Mouse (Mus musculus): ENCODE data around the gene Unc93b1. TPM values are rescaled to one million over a fixed set of nuclear protein-coding genes. Genes with fewer than 3 reads are reported as not detected.

Gene Unc93b1
- 0.32 TPM for polyA plus RNA-seq (2014; fragmentation: Illumina TruSeq; extraction: RNeasy Lipid Tissue Mini Kit (QIAGEN cat#74804); ENCODE audit: low read depth, low replicate concordance)

DNA sequence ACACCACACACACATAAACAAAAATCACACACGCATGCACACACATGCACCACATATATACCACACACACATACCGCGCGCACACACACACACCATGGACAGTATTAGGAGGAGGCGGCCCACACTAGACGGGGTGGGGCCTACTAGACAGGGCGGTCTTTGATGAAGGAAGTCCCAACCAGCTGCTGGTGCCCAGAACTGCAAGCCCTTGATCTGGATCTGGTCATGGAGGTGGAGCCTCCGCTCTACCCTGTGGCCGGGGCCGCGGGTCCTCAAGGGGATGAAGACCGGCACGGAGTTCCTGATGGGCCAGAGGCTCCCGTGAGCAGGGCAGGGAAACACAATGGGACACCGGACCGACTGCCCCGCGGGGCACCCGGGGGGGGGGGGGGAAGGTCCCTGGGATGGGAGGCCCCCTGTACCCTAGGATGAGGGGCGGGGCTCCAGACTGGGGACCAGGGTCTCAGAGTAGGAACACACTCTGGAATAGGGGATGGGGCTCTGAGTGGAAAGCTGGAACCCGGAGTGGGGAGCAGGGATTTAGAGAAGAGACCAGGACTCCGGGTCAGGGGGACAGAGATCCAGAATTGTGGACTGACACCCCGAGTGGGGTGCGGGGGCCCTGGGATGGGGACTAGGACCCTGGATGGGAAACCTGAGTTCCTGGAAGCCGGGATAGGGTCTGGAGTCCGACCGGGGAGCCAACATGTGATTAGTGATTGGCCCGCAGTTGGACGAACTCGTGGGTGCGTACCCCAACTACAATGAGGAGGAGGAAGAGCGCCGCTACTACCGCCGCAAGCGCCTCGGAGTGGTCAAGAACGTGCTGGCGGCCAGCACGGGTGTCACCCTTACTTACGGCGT lies at the start of gene Unc93b1:
Unc93b1 (plus strand) TSS at position 155 of the 864 bp plus-strand sequence.

DNA sequence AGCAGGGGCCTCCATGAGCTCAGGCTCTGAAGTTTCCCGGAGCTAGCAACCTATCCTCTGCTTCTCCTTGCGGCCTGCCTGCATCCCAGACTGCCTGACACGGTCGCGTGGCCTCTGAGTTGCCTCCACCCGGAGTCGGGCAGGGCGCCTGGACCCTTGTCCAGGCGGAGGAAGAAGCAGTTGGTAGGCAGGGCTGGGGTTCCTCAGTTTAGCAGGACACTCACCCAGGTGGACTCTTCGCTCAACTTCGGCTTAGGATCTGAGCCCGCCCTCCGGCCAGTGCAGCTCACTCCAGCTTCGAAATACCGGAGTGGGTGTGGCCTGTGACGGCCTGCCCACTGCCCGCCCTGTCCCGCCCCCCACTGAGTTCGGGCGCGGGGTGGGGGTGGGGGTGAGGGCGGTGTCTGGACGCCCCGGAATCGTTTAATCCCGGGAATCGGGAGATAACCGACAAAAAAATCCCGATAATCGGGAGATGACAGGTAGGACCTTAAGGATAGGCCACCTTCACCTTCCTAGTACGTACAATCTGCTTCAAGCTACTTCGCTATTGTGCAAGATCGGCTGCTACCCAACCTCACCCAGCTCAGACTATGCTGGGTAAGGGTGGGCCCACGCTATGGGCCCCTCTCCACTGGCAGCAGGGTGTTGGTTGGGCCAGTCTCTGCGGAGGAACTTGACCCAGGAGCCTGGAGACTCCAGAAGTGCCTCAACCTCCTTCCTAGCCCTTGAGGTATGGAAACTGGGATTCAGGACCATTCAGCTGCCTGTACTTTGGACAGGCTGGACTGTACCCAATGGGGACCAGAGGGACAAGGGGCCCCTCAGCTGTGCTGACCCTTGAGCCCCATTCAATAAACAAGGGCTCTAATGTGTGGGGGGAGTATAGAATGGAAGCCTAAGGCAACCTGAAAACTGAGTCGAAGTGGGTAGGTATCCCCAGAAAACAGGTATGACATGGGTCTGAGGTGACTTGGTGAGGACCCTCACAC lies 27.9 kb upstream of the Unc93b1 start, which contains the start of gene Tcirg1:
Tcirg1 (minus strand) TSS at position 339 of the 992 bp plus-strand sequence.

DNA sequence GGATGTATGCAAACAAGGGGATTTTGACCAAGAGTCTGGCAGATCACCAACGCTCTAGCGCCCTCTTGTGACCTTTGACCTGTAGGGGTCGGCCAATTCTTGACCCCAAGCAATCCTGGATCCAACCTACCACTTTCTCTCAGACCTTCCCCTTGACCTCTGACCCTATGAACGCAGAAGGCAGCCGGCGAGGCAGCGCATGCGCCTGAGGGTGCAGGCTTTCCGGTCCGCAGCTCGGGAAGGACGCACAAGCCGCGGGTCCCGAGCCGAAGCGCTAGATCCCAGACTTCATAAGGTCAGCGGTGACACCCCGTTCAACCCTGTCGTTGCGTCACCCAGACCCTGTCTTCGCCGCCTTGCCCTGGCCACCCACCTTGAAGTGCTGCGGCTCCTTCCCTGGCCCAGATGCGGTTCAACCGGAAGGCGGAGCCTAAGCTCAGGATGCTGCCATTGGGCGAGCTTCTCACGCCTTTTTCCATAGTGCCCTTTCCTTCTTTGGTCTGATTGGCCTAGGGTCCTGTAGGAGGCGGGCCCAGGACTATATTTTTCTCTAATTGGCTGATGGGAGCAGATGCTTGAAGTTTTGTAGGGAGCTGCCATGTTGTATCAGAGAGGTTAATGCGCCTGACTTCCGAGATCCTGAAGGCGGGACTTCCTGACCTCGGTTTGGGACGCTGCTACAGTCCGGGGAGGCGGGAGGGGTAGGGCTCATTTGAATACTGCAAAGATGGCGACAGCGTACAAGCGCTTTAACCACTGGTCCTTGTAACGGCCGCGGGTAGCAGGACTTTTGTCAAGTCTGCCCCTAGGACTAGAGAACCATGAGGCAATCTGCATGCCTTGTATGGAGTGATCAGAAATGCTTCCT lies 22.4 kb upstream of the Unc93b1 start, which contains the start of gene Ndufs8:
Ndufs8 (minus strand) TSS at position 438 of the 868 bp plus-strand sequence.

DNA sequence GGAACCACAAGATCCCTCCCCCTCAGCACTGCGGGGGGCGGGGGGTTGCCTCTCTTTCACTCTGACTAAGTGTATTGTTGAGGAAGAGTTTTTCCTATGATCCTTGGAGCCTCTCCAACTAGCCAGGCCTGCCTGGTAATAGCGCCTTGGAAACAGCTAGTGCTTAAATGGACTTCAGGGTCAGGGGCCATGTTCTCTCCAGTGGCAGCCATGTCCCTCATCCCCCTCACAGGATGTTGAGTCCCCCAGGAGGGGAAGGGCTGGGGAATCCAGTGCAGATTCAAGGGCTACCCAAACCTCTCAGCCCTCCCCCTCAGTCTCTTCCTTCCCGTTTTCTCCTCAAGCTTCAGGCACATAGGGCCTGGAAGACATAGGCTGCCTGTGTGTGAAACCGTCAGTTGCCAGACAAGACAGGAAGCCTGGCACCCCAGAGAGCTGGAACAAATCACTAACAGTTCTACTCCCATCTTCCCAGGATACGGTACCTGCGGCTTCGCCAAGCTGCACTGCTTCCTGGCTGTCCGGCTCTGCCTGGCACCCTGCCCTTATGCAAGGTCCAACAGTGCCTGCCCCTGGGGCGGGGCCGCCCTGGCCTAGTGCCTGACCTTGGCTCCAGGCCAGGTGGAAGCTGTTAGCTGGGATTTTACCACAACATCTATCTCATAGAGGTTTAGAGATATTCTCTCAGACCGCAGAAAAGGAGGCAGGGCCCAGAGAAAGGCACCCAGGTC lies 5.6 kb upstream of the Unc93b1 start, which contains the start of gene Aldh3b1:
Aldh3b1 (minus strand) TSS at position 598 of the 731 bp plus-strand sequence.

DNA sequence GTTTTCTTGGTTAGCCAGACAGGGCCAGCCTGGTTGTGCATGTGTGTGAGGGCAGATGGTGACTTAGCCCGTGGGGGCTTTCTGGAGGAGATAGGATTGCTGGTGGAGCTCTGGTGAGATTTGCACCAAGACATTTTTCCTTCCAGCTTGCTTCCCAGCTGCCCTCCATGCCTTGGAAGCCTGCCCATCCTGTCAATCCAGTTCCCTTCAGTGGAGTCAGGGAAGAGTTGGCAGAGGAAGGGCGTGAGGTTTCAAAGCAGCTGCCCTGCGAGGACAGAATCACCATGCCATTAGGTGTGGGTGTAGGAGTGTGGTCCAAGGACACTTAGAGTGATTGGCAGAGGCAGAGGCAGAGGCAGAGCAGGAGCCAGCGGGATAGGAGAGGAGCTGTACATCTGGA lies 23.5 kb downstream of the Unc93b1 start, which contains the start of gene Aldh3b3:
Aldh3b3 (plus strand) TSS at position 176 of the 400 bp plus-strand sequence.

DNA sequence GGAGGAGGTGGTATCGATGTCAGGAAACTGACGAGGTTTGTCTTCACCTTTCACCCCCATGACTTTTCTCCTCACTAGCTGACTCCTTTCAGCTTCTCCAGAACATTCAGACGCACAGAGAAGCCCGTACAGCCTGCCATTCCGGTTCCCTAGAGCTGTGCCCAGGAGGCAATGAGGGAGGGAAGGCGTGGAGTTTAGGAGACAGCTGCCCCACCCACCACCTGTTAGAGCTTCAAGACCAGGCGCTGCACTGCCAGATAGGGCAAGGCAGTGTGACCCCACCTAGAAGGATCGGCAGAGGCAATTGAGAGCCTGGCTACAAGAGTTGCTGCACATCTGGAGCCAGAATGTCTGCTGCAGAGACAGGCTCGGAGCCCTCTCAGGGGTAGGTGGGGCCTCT lies 37.2 kb downstream of the Unc93b1 start, which contains the start of gene Aldh3b2:
Aldh3b2 (plus strand) TSS at position 100 of the 400 bp plus-strand sequence.

DNA sequence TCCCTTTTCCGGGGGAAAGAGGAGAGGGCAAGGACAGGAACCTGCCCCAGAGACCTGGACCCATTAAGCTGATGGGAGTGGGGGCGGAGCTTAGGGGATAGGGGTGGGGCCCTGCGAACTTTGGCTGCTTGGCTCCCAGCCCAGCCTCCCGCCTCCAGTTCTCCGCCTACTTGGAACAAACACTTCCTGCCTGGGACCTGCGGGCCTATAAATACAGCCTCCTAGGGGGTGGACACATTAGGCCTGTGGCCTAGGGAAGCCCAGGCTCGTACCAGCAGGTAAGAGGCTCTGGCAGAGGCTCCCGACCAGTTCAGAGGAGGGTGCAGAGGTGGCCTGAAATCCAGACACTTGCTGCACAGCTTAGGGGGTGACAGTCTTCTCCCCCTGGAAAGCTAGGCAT lies 51.3 kb downstream of the Unc93b1 start, which contains the start of gene Acy3:
Acy3 (plus strand) TSS at position 237 of the 400 bp plus-strand sequence.

DNA sequence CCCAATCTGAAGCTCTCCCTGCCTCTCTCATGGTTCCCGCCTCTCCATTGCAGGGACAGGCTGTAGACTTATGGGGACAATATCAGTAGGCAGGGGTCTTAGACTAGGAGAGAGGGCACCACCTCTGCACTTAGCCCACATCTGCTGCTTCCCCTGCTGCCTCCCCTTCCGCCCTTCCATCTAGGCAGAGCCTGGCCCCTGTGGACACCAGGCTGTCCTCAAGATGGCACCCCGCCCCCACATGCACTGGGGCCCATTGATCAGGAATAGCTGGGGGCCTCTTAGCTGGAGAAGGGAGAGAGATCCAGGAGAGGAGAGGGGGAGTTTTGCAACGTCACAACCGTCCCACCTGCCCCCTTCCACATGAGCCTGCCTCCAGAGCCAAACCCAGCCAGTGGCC lies 57.4 kb downstream of the Unc93b1 start, which contains the start of gene Tbx10:
Tbx10 (plus strand) TSS at position 337 of the 400 bp plus-strand sequence.

Other genes starting within 250 kb of the Unc93b1 start
- 0.49 TPM for gene Lrp5, start 248.6 kb upstream of the Unc93b1 start, polyA plus RNA-seq (2014; fragmentation: Illumina TruSeq; extraction: RNeasy Lipid Tissue Mini Kit (QIAGEN cat#74804); ENCODE audit: low read depth, low replicate concordance)
- gene 1810055G02Rik, start 226.9 kb upstream of the Unc93b1 start, polyA plus RNA-seq (2014; fragmentation: Illumina TruSeq; extraction: RNeasy Lipid Tissue Mini Kit (QIAGEN cat#74804); ENCODE audit: low read depth, low replicate concordance) = 39.7 TPM
- 45.6 TPM for gene Kmt5b, start 167.8 kb upstream of the Unc93b1 start, polyA plus RNA-seq (2014; fragmentation: Illumina TruSeq; extraction: RNeasy Lipid Tissue Mini Kit (QIAGEN cat#74804); ENCODE audit: low read depth, low replicate concordance)
- gene Chka, start 83.4 kb upstream of the Unc93b1 start, polyA plus RNA-seq (2014; fragmentation: Illumina TruSeq; extraction: RNeasy Lipid Tissue Mini Kit (QIAGEN cat#74804); ENCODE audit: low read depth, low replicate concordance) = 173 TPM
- gene Tcirg1, start 28.1 kb upstream of the Unc93b1 start, polyA plus RNA-seq (2014; fragmentation: Illumina TruSeq; extraction: RNeasy Lipid Tissue Mini Kit (QIAGEN cat#74804); ENCODE audit: low read depth, low replicate concordance) = 0.71 TPM
- gene Ndufs8, start 22.4 kb upstream of the Unc93b1 start, polyA plus RNA-seq (2014; fragmentation: Illumina TruSeq; extraction: RNeasy Lipid Tissue Mini Kit (QIAGEN cat#74804); ENCODE audit: low read depth, low replicate concordance) = 0.97 TPM
- gene Aldh3b1, start 5.4 kb upstream of the Unc93b1 start, polyA plus RNA-seq (2014; fragmentation: Illumina TruSeq; extraction: RNeasy Lipid Tissue Mini Kit (QIAGEN cat#74804); ENCODE audit: low read depth, low replicate concordance) = 3.1 TPM
- 0.28 TPM for gene Aldh3b3, start 23.5 kb downstream of the Unc93b1 start, polyA plus RNA-seq (2014; fragmentation: Illumina TruSeq; extraction: RNeasy Lipid Tissue Mini Kit (QIAGEN cat#74804); ENCODE audit: low read depth, low replicate concordance)
- 2.5 TPM for gene Aldh3b2, start 37.1 kb downstream of the Unc93b1 start, polyA plus RNA-seq (2014; fragmentation: Illumina TruSeq; extraction: RNeasy Lipid Tissue Mini Kit (QIAGEN cat#74804); ENCODE audit: low read depth, low replicate concordance)
- gene Acy3, start 51.4 kb downstream of the Unc93b1 start, polyA plus RNA-seq (2014; fragmentation: Illumina TruSeq; extraction: RNeasy Lipid Tissue Mini Kit (QIAGEN cat#74804); ENCODE audit: low read depth, low replicate concordance) = 0.48 TPM
- gene Tbx10, start 57.6 kb downstream of the Unc93b1 start, polyA plus RNA-seq (2014; fragmentation: Illumina TruSeq; extraction: RNeasy Lipid Tissue Mini Kit (QIAGEN cat#74804); ENCODE audit: low read depth, low replicate concordance) = not detected
- gene Nudt8, start 65.4 kb downstream of the Unc93b1 start, polyA plus RNA-seq (2014; fragmentation: Illumina TruSeq; extraction: RNeasy Lipid Tissue Mini Kit (QIAGEN cat#74804); ENCODE audit: low read depth, low replicate concordance) = not detected
- gene Gm49405, start 65.4 kb downstream of the Unc93b1 start, polyA plus RNA-seq (2014; fragmentation: Illumina TruSeq; extraction: RNeasy Lipid Tissue Mini Kit (QIAGEN cat#74804); ENCODE audit: low read depth, low replicate concordance) = not detected
- gene Doc2g, start 68.1 kb downstream of the Unc93b1 start, polyA plus RNA-seq (2014; fragmentation: Illumina TruSeq; extraction: RNeasy Lipid Tissue Mini Kit (QIAGEN cat#74804); ENCODE audit: low read depth, low replicate concordance) = not detected
- 5.9 TPM for gene Ndufv1, start 77.6 kb downstream of the Unc93b1 start, polyA plus RNA-seq (2014; fragmentation: Illumina TruSeq; extraction: RNeasy Lipid Tissue Mini Kit (QIAGEN cat#74804); ENCODE audit: low read depth, low replicate concordance)
- gene Gstp1, start 102.8 kb downstream of the Unc93b1 start, polyA plus RNA-seq (2014; fragmentation: Illumina TruSeq; extraction: RNeasy Lipid Tissue Mini Kit (QIAGEN cat#74804); ENCODE audit: low read depth, low replicate concordance) = 5.3 TPM
- not detected for gene Gstp2, start 110.8 kb downstream of the Unc93b1 start, polyA plus RNA-seq (2014; fragmentation: Illumina TruSeq; extraction: RNeasy Lipid Tissue Mini Kit (QIAGEN cat#74804); ENCODE audit: low read depth, low replicate concordance)
- not detected for gene Gstp3, start 124.4 kb downstream of the Unc93b1 start, polyA plus RNA-seq (2014; fragmentation: Illumina TruSeq; extraction: RNeasy Lipid Tissue Mini Kit (QIAGEN cat#74804); ENCODE audit: low read depth, low replicate concordance)
- gene Cabp2, start 146.4 kb downstream of the Unc93b1 start, polyA plus RNA-seq (2014; fragmentation: Illumina TruSeq; extraction: RNeasy Lipid Tissue Mini Kit (QIAGEN cat#74804); ENCODE audit: low read depth, low replicate concordance) = not detected
- gene Cdk2ap2, start 162.0 kb downstream of the Unc93b1 start, polyA plus RNA-seq (2014; fragmentation: Illumina TruSeq; extraction: RNeasy Lipid Tissue Mini Kit (QIAGEN cat#74804); ENCODE audit: low read depth, low replicate concordance) = 1.1 TPM
- 0.81 TPM for gene Pitpnm1, start 164.8 kb downstream of the Unc93b1 start, polyA plus RNA-seq (2014; fragmentation: Illumina TruSeq; extraction: RNeasy Lipid Tissue Mini Kit (QIAGEN cat#74804); ENCODE audit: low read depth, low replicate concordance)
- 0.62 TPM for gene Aip, start 190.7 kb downstream of the Unc93b1 start, polyA plus RNA-seq (2014; fragmentation: Illumina TruSeq; extraction: RNeasy Lipid Tissue Mini Kit (QIAGEN cat#74804); ENCODE audit: low read depth, low replicate concordance)
- gene Gpr152, start 204.6 kb downstream of the Unc93b1 start, polyA plus RNA-seq (2014; fragmentation: Illumina TruSeq; extraction: RNeasy Lipid Tissue Mini Kit (QIAGEN cat#74804); ENCODE audit: low read depth, low replicate concordance) = not detected
- gene Cabp4, start 208.8 kb downstream of the Unc93b1 start, polyA plus RNA-seq (2014; fragmentation: Illumina TruSeq; extraction: RNeasy Lipid Tissue Mini Kit (QIAGEN cat#74804); ENCODE audit: low read depth, low replicate concordance) = 0.14 TPM
- gene Coro1b, start 213.4 kb downstream of the Unc93b1 start, polyA plus RNA-seq (2014; fragmentation: Illumina TruSeq; extraction: RNeasy Lipid Tissue Mini Kit (QIAGEN cat#74804); ENCODE audit: low read depth, low replicate concordance) = 16.9 TPM
- 1.9 TPM for gene Ptprcap, start 218.4 kb downstream of the Unc93b1 start, polyA plus RNA-seq (2014; fragmentation: Illumina TruSeq; extraction: RNeasy Lipid Tissue Mini Kit (QIAGEN cat#74804); ENCODE audit: low read depth, low replicate concordance)
- gene Rps6kb2, start 228.2 kb downstream of the Unc93b1 start, polyA plus RNA-seq (2014; fragmentation: Illumina TruSeq; extraction: RNeasy Lipid Tissue Mini Kit (QIAGEN cat#74804); ENCODE audit: low read depth, low replicate concordance) = 0.71 TPM
- gene Carns1, start 240.3 kb downstream of the Unc93b1 start, polyA plus RNA-seq (2014; fragmentation: Illumina TruSeq; extraction: RNeasy Lipid Tissue Mini Kit (QIAGEN cat#74804); ENCODE audit: low read depth, low replicate concordance) = 0.43 TPM